Mouse (Mus musculus) midbrain, embryonic 14.5 days (tissue): ENCODE measurements at regions not wholly inside any gene's neighbourhood (a gene's known extent, or its start where the extent isn't known, plus 50 kb on each side); places are given as distances from the start of the nearest gene placed in this dataset.

ENCODE experiments used
- ATAC-seq: fragments of 200-750 bp; cut with Nextera tagmentation; 2 replicates; pipeline ENCODE4 v1.8.0; 2017; ENCODE audit warnings: moderate number of reproducible peaks, moderate library complexity; ENCODE audit not compliant: low FRiP score, low TSS enrichment
- DNase-seq: peaks from one replicate; pipeline ENCODE4 v3.0.0-alpha.2; 2015
- H3K27ac ChIP-seq: fragments of 300-500 bp; sonication (generic); replicated peaks from 2 replicates; pipeline ENCODE4 v1.5.1; 2014; ENCODE audit warnings: mild to moderate bottlenecking, low read depth, low read length, moderate library complexity
- H3K27me3 ChIP-seq: fragments of 300-500 bp; sonication (generic); 2 replicates; pipeline ENCODE4 v1.6.1; 2014; ENCODE audit warnings: low read length, control low read depth, mixed read lengths; ENCODE audit not compliant: control insufficient read depth, insufficient read depth
- H3K36me3 ChIP-seq: fragments of 300-500 bp; sonication (generic); 2 replicates; pipeline ENCODE4 v1.6.1; 2014; ENCODE audit warnings: low read length, control low read depth; ENCODE audit not compliant: control insufficient read depth, insufficient read depth
- H3K4me1 ChIP-seq: fragments of 300-500 bp; sonication (generic); 2 replicates; pipeline ENCODE4 v1.6.1; 2014; ENCODE audit warnings: mild to moderate bottlenecking, antibody characterized with exemption, low read length, control low read depth; ENCODE audit not compliant: control insufficient read depth, insufficient read depth
- H3K4me2 ChIP-seq: fragments of 300-500 bp; sonication (generic); 2 replicates; pipeline ENCODE4 v1.6.1; 2014; ENCODE audit warnings: mild to moderate bottlenecking, low read length, moderate library complexity
- H3K4me3 ChIP-seq: fragments of 300-500 bp; sonication (generic); replicated peaks from 2 replicates; pipeline ENCODE4 v1.5.1; 2014; ENCODE audit warnings: low read depth, low read length
- H3K9ac ChIP-seq: fragments of 300-500 bp; sonication (generic); replicated peaks from 2 replicates; pipeline ENCODE4 v1.6.1; 2014; ENCODE audit warnings: mild to moderate bottlenecking, low read length, moderate library complexity
- H3K9me3 ChIP-seq: fragments of 300-500 bp; sonication (generic); 2 replicates; pipeline ENCODE4 v1.6.1; 2016; ENCODE audit warnings: low read length, control low read depth, mixed read lengths; ENCODE audit not compliant: control insufficient read depth
- WGBS: fragments of 180-500 bp; shearing (Covaris S2); extraction: QIAGEN DNeasy Blood & Tissue Kit; methylation state at CpG from one replicate; pipeline ENCODE4 v1.1.7; 2014; 5-methylcytosine and 5-hydroxymethylcytosine counted together

GRCm38 (mm10) chr1:108577793-108578192 is 988.0 kb downstream of the Serpinb8 start:
- Histone ChIP-seq H3K4me3 (no peak overlapping the region), H3K9me3 (no peaks in the 10 kb centered on the region), H3K4me1 (no peaks in the 10 kb centered on the region), H3K27ac (no peak overlapping the region), H3K4me2 (no peak overlapping the region), H3K9ac (no peak overlapping the region), H3K27me3 (no peaks in the 10 kb centered on the region), H3K36me3 (no peaks in the 10 kb centered on the region)
- DNase-seq = peak; percentile 6
- 76% methylated on average over 3 of the region's 3 CpGs for WGBS
- ATAC-seq = peak; percentile 57; the same call in 1 of the 2 replicates

- Histone ChIP-seq H3K4me2 (no peak overlapping the region), H3K36me3 (no peaks in the 10 kb centered on the region), H3K4me1 (no peaks in the 10 kb centered on the region), H3K27me3 (no peaks in the 10 kb centered on the region), H3K9ac (no peak overlapping the region), H3K9me3 (no peaks in the 10 kb centered on the region), H3K4me3 (no peak overlapping the region), H3K27ac (no peak overlapping the region)
- 88% methylated on average over 3 of the region's 3 CpGs for WGBS
- ATAC-seq = no peak
- DNase-seq = no peak
Observed at GRCm38 (mm10) chr1:108592720-108593422, 1003.1 kb downstream of the Serpinb8 start.

GRCm38 (mm10) chr1:108597129-108597528 is 1007.3 kb downstream of the Serpinb8 start:
- Histone ChIP-seq H3K4me3 (no peak overlapping the region), H3K27ac (no peak overlapping the region), H3K27me3 (no peaks in the 10 kb centered on the region), H3K4me1 (no peaks in the 10 kb centered on the region), H3K4me2 (no peak overlapping the region), H3K9me3 (no peaks in the 10 kb centered on the region), H3K9ac (no peak overlapping the region), H3K36me3 (no peaks in the 10 kb centered on the region)
- WGBS = 93% methylated on average over 11 of the region's 11 CpGs
- ATAC-seq (no peak), DNase-seq (no peak)
